Mouse (Mus musculus) spleen, postnatal 14 days (tissue): Measurements from ENCODE around the gene Mrvi1.

ENCODE experiments used
- DNase-seq, 2 experiments: peaks; one replicate each; pipeline ENCODE4 v3.0.0; 2021 to 2022; ENCODE audit warnings: low spot score in 2 of 2

Gene Mrvi1

GRCm38 (mm10) chr7:110981036-110981435, 1.2 kb downstream of the Mrvi1 start:
- no peak for DNase-seq

GRCm38 (mm10) chr7:110977699-110978392, 4.4 kb downstream of the Mrvi1 start:
- DNase-seq: no peak

GRCm38 (mm10) chr7:110973450-110973849, 8.8 kb downstream of the Mrvi1 start:
- DNase-seq: no peak

- DNase-seq: no peak
Observed at GRCm38 (mm10) chr7:110972796-110973195, 9.5 kb downstream of the Mrvi1 start.

- DNase-seq: no peak
Observed at GRCm38 (mm10) chr7:110967373-110967772, 14.9 kb downstream of the Mrvi1 start.

GRCm38 (mm10) chr7:110966853-110967252, 15.4 kb downstream of the Mrvi1 start:
- DNase-seq: no peak

- DNase-seq: no peak
Observed at GRCm38 (mm10) chr7:110965387-110965786, 16.9 kb downstream of the Mrvi1 start.

- DNase-seq: no peak
Observed at GRCm38 (mm10) chr7:110963655-110963997, 18.6 kb downstream of the Mrvi1 start.

GRCm38 (mm10) chr7:110962943-110963654, 19.2 kb downstream of the Mrvi1 start:
- no peak for DNase-seq

- no peak for DNase-seq
Observed at GRCm38 (mm10) chr7:110962497-110962896, 19.8 kb downstream of the Mrvi1 start.

GRCm38 (mm10) chr7:110956422-110957170, 25.7 kb downstream of the Mrvi1 start:
- DNase-seq: peak in 1 of 2 experiments; percentile 14

GRCm38 (mm10) chr7:110955576-110955975, 26.7 kb downstream of the Mrvi1 start:
- DNase-seq: no peak

- no peak for DNase-seq
Observed at GRCm38 (mm10) chr7:110954072-110954858, 28.0 kb downstream of the Mrvi1 start.

GRCm38 (mm10) chr7:110953210-110953609, 29.1 kb downstream of the Mrvi1 start:
- no peak for DNase-seq

- no peak for DNase-seq
Observed at GRCm38 (mm10) chr7:110950621-110950925, 31.7 kb downstream of the Mrvi1 start.

- DNase-seq: no peak
Observed at GRCm38 (mm10) chr7:110949785-110950620, 32.3 kb downstream of the Mrvi1 start.

GRCm38 (mm10) chr7:110948579-110948978, 33.7 kb downstream of the Mrvi1 start:
- no peak for DNase-seq

GRCm38 (mm10) chr7:110947616-110948015, 34.6 kb downstream of the Mrvi1 start:
- no peak for DNase-seq

GRCm38 (mm10) chr7:110946731-110947130, 35.5 kb downstream of the Mrvi1 start:
- peak in 1 of 2 experiments; percentile 24 for DNase-seq

GRCm38 (mm10) chr7:110944321-110944720, 37.9 kb downstream of the Mrvi1 start:
- no peak for DNase-seq
